Mouse (Mus musculus) heart, embryonic 12.5 days (tissue): Measurements from ENCODE around the gene 4933406M09Rik. TPM values are rescaled to one million over a fixed set of nuclear protein-coding genes. Genes with fewer than 3 reads are reported as not detected.

Experiments used
- ATAC-seq: fragments of 200-750 bp; cut with Nextera tagmentation; 2 replicates; pipeline ENCODE4 v1.8.0; 2017; ENCODE audit warnings: moderate TSS enrichment, moderate library complexity; ENCODE audit not compliant: insufficient number of reproducible peaks, low FRiP score
- H3K27ac ChIP-seq: fragments of 300-500 bp; sonication (generic); 2 replicates; pipeline ENCODE4 v1.5.1; 2016; ENCODE audit warnings: mild to moderate bottlenecking, moderate library complexity; ENCODE audit not compliant: poor library complexity, severe bottlenecking
- H3K27me3 ChIP-seq: fragments of 300-500 bp; sonication (generic); replicated peaks from 2 replicates; pipeline ENCODE4 v1.6.1; 2016; ENCODE audit warnings: mild to moderate bottlenecking, moderate library complexity
- H3K36me3 ChIP-seq: fragments of 300-500 bp; sonication (generic); 2 replicates; pipeline ENCODE4 v1.6.1; 2016; ENCODE audit warnings: mild to moderate bottlenecking, moderate library complexity
- H3K4me1 ChIP-seq: fragments of 300-500 bp; sonication (generic); replicated peaks from 2 replicates; pipeline ENCODE4 v1.6.1; 2016; ENCODE audit warnings: mild to moderate bottlenecking
- H3K4me2 ChIP-seq: fragments of 300-500 bp; sonication (generic); 2 replicates; pipeline ENCODE4 v1.6.1; 2016; ENCODE audit warnings: mild to moderate bottlenecking, moderate library complexity
- H3K4me3 ChIP-seq: fragments of 300-500 bp; sonication (generic); 2 replicates; pipeline ENCODE4 v1.5.1; 2016; ENCODE audit warnings: mild to moderate bottlenecking
- H3K9ac ChIP-seq: fragments of 300-500 bp; sonication (generic); 2 replicates; pipeline ENCODE4 v1.6.1; 2016; ENCODE audit warnings: mild to moderate bottlenecking, moderate library complexity
- H3K9me3 ChIP-seq: fragments of 300-500 bp; sonication (generic); replicated peaks from 2 replicates; pipeline ENCODE4 v1.6.1; 2016; ENCODE audit warnings: mild to moderate bottlenecking, moderate library complexity
- WGBS: fragments of 180-500 bp; shearing (Covaris S2); methylation state at CpG from one replicate; pipeline ENCODE4 v1.1.7; 2016; 5-methylcytosine and 5-hydroxymethylcytosine counted together
- polyA plus RNA-seq: library from polyadenylated mRNA; unstranded; fragments of >200 nt; fragmentation: Nextera tagmentation; extraction: Ambion mirVana; gene quantifications from 2 replicates; pipeline ENCODE4 v1.2.1, GENCODE M21; 2016

Gene 4933406M09Rik
- polyA plus RNA-seq, 1 experiment from 2014 or later = not detected

DNA sequence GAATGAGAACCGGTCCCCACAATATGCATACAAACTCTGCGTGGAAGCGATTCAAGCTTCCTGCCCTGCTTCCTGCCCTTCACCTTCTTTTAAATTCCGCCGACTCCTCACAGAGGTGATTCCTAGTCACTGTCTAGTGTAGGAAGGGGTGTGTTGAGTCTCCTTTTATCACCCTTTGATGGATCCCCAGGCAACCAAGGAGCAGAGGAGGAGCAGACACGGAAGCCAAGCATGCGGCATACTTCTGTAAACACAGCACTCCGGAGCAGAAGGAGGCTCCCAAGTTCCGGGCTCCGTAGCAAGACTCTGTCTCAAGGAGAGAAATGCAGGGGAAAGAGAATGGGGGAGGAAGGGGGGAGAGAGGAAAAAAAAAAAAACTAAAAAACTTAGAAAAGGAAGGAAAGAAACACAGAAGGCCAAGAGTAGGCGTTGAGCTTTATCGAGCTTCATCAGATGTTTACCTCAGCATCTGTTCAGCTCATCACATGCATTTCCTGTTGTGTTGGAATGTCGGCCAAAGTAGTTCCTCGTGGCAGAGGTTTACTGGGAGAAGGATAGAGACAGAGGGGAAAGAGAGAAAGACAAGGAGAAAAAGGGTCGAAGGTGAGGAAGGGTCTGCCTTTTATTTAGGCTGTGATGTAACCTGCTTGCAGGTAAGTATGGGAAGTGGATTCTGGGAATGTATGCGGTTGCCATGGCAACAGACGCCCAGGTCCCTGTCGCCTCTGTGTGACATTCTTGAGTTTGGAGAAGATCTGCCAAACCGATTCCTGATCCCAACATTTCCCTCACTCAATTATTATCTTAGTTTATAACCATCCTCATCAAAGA, 3.7 kb upstream of the 4933406M09Rik start:
- Histone ChIP-seq H3K27me3 (no peaks in the 10 kb centered on the region), H3K4me1 (peaks cover 6% of the 10 kb centered on the region; the same call in 1 of the 2 replicates), H3K27ac (no peak overlapping the region), H3K4me3 (peak overlapping the region; percentile 42), H3K9ac (peak overlapping the region; percentile 60), H3K9me3 (peaks cover 4% of the 10 kb centered on the region), H3K4me2 (peak overlapping the region; percentile 79), H3K36me3 (no peaks in the 10 kb centered on the region)
- 5% methylated on average over 19 of the region's 19 CpGs for WGBS
- ATAC-seq = no peak

DNA sequence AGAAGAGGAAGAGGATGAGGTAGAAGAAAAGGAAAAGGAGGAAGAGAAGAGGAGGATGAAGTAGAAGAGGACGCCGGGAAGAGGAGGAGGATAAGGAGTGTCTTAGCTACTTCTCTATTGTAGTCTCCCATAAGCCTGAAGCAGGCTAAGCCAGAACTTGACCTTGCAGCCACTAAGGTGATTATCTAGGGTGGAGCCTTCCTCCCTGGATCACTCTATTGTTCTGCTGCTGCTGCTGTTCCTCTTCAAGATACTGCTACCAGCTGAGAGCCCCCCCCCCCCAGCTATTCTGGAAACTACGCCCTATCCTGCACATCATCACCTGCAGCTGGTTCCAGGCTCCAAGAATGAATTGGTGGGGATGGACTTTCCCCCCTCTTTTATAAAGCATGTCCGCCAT, 1.2 kb upstream of the 4933406M09Rik start:
- no peak overlapping the region for H3K4me2 ChIP-seq
- no peaks in the 10 kb centered on the region for H3K36me3 ChIP-seq
- H3K4me1 ChIP-seq = peaks cover 6% of the 10 kb centered on the region; the same call in 1 of the 2 replicates
- no peak overlapping the region for H3K9ac ChIP-seq
- no peaks in the 10 kb centered on the region for H3K27me3 ChIP-seq
- ATAC-seq = no peak
- H3K9me3 ChIP-seq = peaks cover 4% of the 10 kb centered on the region
- WGBS = 81% methylated on average over 4 of the region's 4 CpGs
- H3K4me3 ChIP-seq = no peak overlapping the region
- H3K27ac ChIP-seq = no peak overlapping the region

- peaks cover 6% of the 10 kb centered on the region; the same call in 1 of the 2 replicates for H3K4me1 ChIP-seq
- H3K27me3 ChIP-seq = no peaks in the 10 kb centered on the region
- H3K4me3 ChIP-seq = no peak overlapping the region
- peaks cover 4% of the 10 kb centered on the region for H3K9me3 ChIP-seq
- H3K4me2 ChIP-seq = no peak overlapping the region
- H3K36me3 ChIP-seq = no peaks in the 10 kb centered on the region
- ATAC-seq = no peak
- H3K27ac ChIP-seq = no peak overlapping the region
- H3K9ac ChIP-seq = no peak overlapping the region
Measured at GRCm38 (mm10) chr1:134385176-134385575, 564 bp upstream of the 4933406M09Rik start.

DNA sequence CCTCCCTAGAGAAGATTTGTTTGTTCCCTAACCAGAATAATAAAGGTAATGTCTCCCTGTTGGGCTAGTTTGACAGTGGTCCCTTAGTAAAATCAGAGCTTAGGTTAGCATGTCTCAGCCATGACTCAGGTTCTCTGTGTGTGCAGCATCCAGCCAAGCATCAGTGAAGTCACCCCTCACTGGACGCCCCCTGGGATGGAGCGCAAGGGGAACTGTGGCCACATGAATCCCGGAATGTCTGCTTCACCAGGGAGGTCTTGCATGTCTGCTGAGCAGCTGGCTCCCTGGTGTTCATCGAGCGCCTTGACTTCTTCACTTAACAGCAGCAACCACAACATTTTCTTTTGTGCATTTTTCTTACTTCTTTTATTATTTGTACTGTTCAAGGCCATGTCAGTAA, 8.1 kb downstream of the 4933406M09Rik start:
- Histone ChIP-seq H3K9me3 (no peaks in the 10 kb centered on the region), H3K4me3 (no peak overlapping the region), H3K4me2 (no peak overlapping the region), H3K4me1 (no peaks in the 10 kb centered on the region), H3K27ac (no peak overlapping the region), H3K36me3 (no peaks in the 10 kb centered on the region), H3K9ac (no peak overlapping the region), H3K27me3 (0 out of 2 replicates have a peak, but pooled peaks cover 3% of the 10 kb centered on the region)
- 51% methylated on average over 5 of the region's 5 CpGs for WGBS
- no peak for ATAC-seq

GRCm38 (mm10) chr1:134398210-134398609, 12.5 kb downstream of the 4933406M09Rik start:
- no peaks in the 10 kb centered on the region for H3K36me3 ChIP-seq
- no peak for ATAC-seq

DNA sequence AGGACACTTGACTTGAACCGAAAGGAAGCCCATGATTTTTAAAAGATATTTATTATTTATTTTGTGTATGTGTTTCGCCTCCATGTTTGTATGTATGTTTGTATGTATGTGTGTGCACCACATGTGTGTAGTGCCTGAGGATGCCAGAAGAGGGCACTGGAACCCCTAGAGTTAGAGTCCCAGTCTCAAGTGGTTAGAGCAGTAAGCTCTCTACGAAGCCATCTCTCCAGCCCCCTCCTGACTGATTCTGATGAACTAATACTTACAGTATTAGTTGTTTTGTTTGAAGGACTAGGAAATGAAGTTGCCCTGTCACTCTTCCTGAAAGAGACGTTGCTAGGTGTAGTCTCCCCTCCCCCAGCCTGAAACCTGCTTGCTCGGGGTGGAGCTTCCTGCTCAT, 14.0 kb downstream of the 4933406M09Rik start:
- Histone ChIP-seq H3K27ac (no peak overlapping the region), H3K9ac (no peak overlapping the region), H3K4me1 (no peaks in the 10 kb centered on the region), H3K27me3 (0 out of 2 replicates have a peak, but pooled peaks cover 3% of the 10 kb centered on the region), H3K4me3 (no peak overlapping the region), H3K36me3 (no peaks in the 10 kb centered on the region), H3K4me2 (no peak overlapping the region), H3K9me3 (peaks cover 4% of the 10 kb centered on the region; the same call in 1 of the 2 replicates)
- WGBS = 56% methylated on average over 5 of the region's 5 CpGs
- ATAC-seq = 0 out of 2 replicates have a peak, but pooled peaks have one; percentile 18

More at GRCm38 (mm10) chr1:134398210-134398609, 12.5 kb downstream of the 4933406M09Rik start:
- Histone ChIP-seq H3K4me1 (no peaks in the 10 kb centered on the region), H3K4me3 (no peak overlapping the region), H3K9ac (no peak overlapping the region), H3K27me3 (0 out of 2 replicates have a peak, but pooled peaks cover 3% of the 10 kb centered on the region), H3K9me3 (peaks cover 4% of the 10 kb centered on the region; the same call in 1 of the 2 replicates), H3K27ac (no peak overlapping the region), H3K4me2 (no peak overlapping the region)
- 85% methylated on average over 12 of the region's 12 CpGs for WGBS

DNA sequence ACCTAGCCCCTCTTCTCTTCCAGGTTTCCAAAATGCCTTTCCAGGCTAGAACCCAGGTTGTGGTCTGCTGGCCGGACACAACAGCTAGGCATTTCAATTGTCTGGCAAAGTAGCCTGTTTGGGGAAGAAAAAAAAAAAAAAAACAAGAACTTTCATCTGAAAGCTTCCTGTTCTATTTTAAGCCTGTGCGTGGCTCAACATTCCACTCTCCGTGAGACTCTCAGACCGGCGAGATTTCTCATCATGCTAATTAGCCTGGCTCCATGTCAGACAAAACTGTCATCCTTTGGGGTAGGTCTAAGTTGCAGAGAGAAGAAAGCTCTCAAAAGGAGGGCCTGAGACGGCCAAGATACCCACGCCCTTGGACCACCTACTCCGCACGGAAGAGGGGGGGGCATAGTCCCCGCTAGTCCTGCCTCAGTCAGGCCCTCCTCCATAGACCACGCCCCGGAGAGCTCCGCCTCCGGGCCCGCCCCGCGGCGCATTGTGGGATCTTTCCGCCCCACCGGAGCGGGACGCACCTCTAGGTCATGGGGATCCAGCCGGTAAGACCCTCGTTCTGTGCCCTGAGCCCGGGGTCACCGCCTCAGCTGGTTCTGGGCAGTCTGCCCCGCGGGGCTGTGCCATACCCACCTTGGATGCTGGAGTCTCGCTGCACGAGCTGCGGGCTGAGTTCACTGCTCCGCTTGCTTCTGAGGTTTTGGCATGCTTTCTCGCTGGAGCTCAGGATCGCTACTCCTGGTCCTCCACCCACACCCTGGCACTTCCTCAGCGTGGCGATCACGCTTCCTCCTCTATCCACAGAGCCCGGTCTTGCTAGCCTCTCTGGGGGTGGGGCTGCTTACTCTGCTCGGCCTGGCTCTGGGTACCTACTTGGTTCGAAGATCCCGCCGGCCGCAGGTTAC, 20.0 kb downstream of the 4933406M09Rik start, which contains the start of gene Cyb5r1:
Gene Cyb5r1 (plus strand): TSS at position 51 of the 905 bp plus-strand sequence.
- Histone ChIP-seq H3K9ac (peak within 1 kb of the TSS; percentile 86), H3K9me3 (no peaks in the 10 kb centered on the region), H3K36me3 (peaks cover 34% of the 10 kb centered on the region), H3K27ac (peak within 1 kb of the TSS; percentile 51; the same call in 1 of the 2 replicates), H3K4me1 (peaks cover 7% of the 10 kb centered on the region), H3K4me3 (peak within 1 kb of the TSS; percentile 82), H3K4me2 (peak within 1 kb of the TSS; percentile 88), H3K27me3 (no peaks in the 10 kb centered on the region)
- peak; percentile 99 for ATAC-seq
- under 1% methylated on average over 43 of the region's 43 CpGs for WGBS

- 28% methylated on average over 8 of the region's 8 CpGs for WGBS
- Histone ChIP-seq H3K4me1 (peaks cover 7% of the 10 kb centered on the region), H3K9ac (peak overlapping the region; percentile 86), H3K4me3 (peak overlapping the region; percentile 82), H3K27ac (peak overlapping the region; percentile 51; the same call in 1 of the 2 replicates), H3K36me3 (peaks cover 40% of the 10 kb centered on the region), H3K9me3 (no peaks in the 10 kb centered on the region), H3K4me2 (peak overlapping the region; percentile 88), H3K27me3 (no peaks in the 10 kb centered on the region)
- ATAC-seq = peak; percentile 15; the same call in 1 of the 2 replicates
Measured at GRCm38 (mm10) chr1:134406414-134406771, 20.7 kb downstream of the 4933406M09Rik start.

DNA sequence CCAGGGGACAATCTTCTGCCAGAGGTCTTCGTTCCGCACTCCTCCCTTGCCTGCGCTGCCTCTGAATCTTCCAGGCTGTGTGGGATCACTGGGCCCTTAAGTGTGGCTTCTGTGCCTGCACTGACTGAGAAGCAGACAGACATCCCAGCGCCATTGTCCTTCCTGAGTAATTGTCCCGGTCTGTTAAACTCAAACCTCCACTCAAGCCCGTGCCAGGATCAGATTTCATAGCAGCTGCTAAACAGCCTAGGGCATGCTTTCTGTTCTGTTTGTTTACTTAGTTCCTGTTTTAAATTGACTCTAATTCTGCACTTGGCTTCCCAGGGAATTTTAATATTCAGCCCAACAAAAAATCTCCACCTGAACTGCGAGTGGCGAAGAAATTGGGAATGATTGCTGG, 22.3 kb downstream of the 4933406M09Rik start:
- no peaks in the 10 kb centered on the region for H3K9me3 ChIP-seq
- H3K9ac ChIP-seq = no peak overlapping the region
- no peaks in the 10 kb centered on the region for H3K27me3 ChIP-seq
- H3K27ac ChIP-seq = no peak overlapping the region
- H3K4me2 ChIP-seq = no peak overlapping the region
- no peak overlapping the region for H3K4me3 ChIP-seq
- 89% methylated on average over 8 of the region's 8 CpGs for WGBS
- peaks cover 50% of the 10 kb centered on the region for H3K36me3 ChIP-seq
- ATAC-seq = no peak
- H3K4me1 ChIP-seq = peaks cover 7% of the 10 kb centered on the region

DNA sequence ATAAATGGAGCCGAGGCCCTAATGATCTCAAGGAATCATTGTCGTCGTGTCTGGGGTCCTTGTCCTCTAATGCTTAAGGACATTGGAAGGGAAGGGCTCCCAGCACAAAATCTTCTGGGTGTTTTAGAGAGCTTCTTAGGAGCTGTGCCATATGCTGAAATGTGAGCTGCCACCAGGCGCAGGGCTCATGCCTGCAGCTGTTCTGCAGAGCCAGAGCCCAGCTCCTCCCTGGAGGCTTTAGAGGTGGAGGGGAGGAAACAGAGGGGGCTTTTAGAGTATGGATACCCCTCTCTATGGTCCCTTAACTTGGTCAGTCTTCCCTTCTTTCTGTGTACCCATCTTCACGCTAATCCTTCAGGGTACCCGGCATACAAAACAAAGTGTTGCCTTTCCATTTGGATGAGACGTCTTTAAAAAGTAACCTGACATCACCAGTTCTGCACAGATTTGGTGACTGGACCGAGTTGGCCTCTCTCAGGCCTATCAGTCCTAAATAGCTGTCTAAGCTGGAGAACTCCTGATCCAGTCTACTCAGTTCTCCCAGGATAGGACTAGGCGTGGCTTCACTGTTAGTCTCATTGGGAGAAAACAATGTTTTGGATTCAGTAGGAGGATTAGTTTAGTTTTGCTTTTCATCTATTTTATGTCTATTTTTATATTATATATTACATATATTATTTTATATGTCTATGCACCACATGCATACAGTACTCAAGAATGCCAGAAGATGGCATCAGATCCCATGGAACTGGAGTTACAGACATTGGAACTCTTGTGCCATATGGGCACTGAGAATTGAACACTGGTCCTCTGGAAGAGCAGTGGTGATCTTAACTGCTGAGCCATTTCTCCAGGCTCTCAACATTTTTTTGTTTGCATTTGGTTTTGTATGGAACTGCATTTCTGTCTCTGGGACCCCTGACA, 26.2 kb downstream of the 4933406M09Rik start:
- no peak overlapping the region for H3K9ac ChIP-seq
- H3K4me3 ChIP-seq = no peak overlapping the region
- 90% methylated on average over 9 of the region's 9 CpGs for WGBS
- no peaks in the 10 kb centered on the region for H3K27me3 ChIP-seq
- no peak for ATAC-seq
- peaks cover 18% of the 10 kb centered on the region for H3K4me1 ChIP-seq
- no peak overlapping the region for H3K4me2 ChIP-seq
- peaks cover 50% of the 10 kb centered on the region for H3K36me3 ChIP-seq
- no peaks in the 10 kb centered on the region for H3K9me3 ChIP-seq
- no peak overlapping the region for H3K27ac ChIP-seq
